Mouse (Mus musculus): ENCODE measurements around the gene Rasgrp3.

Gene Rasgrp3

GRCm38 (mm10) chr17:75539130-75539529 lies 103.4 kb downstream of the Rasgrp3 start:
- no peak for DNase-seq (ENCODE audit: inconsistent ontology term)

- DNase-seq (ENCODE audit: inconsistent ontology term), result no peak
Observed at GRCm38 (mm10) chr17:75539841-75540240, 104.1 kb downstream of the Rasgrp3 start.

DNA sequence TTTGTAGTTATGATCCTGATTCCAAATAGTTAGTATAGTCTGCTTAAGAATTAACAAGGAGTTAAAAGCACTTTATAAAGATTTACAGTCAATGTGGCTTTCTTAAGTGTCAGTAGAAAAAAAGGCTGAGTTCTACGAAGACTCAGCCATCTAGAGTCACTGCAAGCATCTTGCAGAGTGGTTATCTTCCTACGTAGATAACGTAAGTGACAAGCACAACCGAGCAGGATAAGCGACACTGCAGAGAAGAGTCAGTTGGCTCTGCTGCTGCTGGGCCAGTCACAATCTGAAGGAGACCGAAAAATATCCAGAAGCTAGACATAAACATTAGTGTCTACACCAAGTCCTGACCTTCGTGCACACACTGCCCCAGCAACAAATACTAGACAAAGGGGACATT lies 107.7 kb downstream of the Rasgrp3 start:
- DNase-seq (ENCODE audit: inconsistent ontology term), result no peak

DNA sequence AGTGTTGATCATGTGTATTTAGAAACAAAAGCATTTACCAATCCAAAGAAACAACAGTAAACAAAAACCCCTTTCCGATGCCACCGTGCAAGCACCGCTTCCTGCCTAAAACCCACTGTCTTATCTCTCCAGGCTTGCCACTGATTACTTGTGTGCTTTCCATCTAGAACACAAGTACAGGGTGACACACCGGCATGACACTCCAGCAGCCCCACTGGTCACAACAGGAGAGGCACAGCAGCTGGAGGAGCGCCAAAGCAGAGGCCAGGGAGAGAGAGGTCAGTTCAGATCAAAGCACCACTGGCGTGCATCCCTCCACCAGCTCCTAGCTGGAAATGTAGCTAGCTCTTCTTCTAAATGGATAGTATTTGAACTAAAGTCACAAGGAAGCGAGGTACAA lies 108.6 kb downstream of the Rasgrp3 start:
- DNase-seq (ENCODE audit: inconsistent ontology term), result no peak

GRCm38 (mm10) chr17:75550771-75551413 lies 115.2 kb downstream of the Rasgrp3 start:
- DNase-seq (ENCODE audit: inconsistent ontology term), result peak; percentile 25

- peak; percentile 99 for DNase-seq (ENCODE audit: inconsistent ontology term)
Observed at GRCm38 (mm10) chr17:75551512-75552400, 116.1 kb downstream of the Rasgrp3 start, which contains the start of gene Fam98a. TSS of gene Fam98a (minus strand) at chr17:75551946.

- no peak for DNase-seq (ENCODE audit: inconsistent ontology term)
Observed at GRCm38 (mm10) chr17:75557031-75557430, 121.3 kb downstream of the Rasgrp3 start.

GRCm38 (mm10) chr17:75558041-75558440 lies 122.3 kb downstream of the Rasgrp3 start:
- DNase-seq (ENCODE audit: inconsistent ontology term), result no peak

DNA sequence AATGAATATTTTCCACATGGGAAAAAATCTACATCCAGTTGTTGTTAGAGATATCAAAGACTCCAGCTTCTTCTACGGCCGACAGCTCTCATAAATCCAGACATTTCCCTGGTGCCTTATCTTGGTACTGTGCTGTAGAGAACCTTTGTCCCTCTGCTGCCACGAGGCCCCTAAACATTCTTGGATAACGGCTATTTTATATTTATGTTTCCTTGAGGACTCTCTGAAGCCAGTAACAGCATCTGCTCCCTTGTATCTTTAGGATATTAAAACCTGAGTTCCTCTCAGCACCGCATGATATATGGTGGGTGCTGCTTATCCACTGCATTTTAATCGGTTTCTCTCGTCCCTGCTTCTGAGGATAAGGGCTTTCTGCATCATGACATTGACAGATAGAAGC lies 139.9 kb downstream of the Rasgrp3 start:
- DNase-seq (ENCODE audit: inconsistent ontology term), result no peak
